Mouse (Mus musculus): ENCODE measurements around the gene Csnk2a1. TPM values are rescaled to one million over a fixed set of nuclear protein-coding genes. Genes with fewer than 3 reads are reported as not detected.

Gene Csnk2a1
- polyA plus RNA-seq, 1 experiment: 47.5 TPM

DNA sequence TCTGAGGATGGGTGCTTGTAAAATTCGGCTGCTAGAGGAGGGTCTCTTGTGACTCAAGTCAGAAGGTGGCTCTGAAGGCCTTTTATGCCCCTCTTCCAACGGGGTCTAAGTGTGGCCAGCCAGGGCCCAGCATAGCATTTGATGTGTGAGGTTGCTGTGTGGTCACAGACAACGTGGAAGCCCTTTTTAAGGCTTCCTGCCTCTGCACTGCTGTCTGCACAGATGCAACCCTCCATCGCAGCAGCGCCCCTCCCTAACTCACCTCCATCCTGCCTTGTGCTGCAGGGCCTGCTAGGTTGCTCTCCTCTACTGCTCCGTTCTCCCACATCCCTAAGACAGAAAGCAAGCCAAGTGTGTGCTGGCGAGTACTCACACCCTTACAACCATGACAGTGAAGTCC lies 36.5 kb upstream of the Csnk2a1 start:
- TF ChIP-seq MAX (IDR thresholded peaks at IDR 0.05; ENCODE audit: low read depth): no peak
- TF ChIP-seq MYOG (IDR thresholded peaks at IDR 0.05; ENCODE audit: control insufficient read depth in 1 of 3, insufficient read depth in 1 of 3, insufficient read length in 2 of 3, low read depth in 2 of 3): no peak
- no peak for TF ChIP-seq E2F4 (IDR thresholded peaks at IDR 0.05; ENCODE audit: insufficient read depth)
- no peak for TF ChIP-seq USF1 (IDR thresholded peaks at IDR 0.05; ENCODE audit: low read depth)
- TF ChIP-seq REST (IDR thresholded peaks at IDR 0.05; ENCODE audit: insufficient read depth, insufficient read length): no peak
- TF ChIP-seq MYOD1 (IDR thresholded peaks at IDR 0.05; ENCODE audit: control insufficient read depth in 1 of 3, insufficient read length in 2 of 3, low read depth in 2 of 3): no peak
- TF ChIP-seq CEBPB (IDR thresholded peaks at IDR 0.05; ENCODE audit: insufficient read depth, poor library complexity, severe bottlenecking): no peak
- H3ac ChIP-seq (ENCODE audit: control insufficient read depth, insufficient read length): no peak overlapping the region
- no peak overlapping the region for H3K4me3 ChIP-seq
- H3K36me3 ChIP-seq (ENCODE audit: control insufficient read depth, insufficient read depth): no peaks in the 10 kb centered on the region
- peaks cover 67% of the 10 kb centered on the region for H3K27me3 ChIP-seq (ENCODE audit: control insufficient read depth, insufficient read depth, insufficient read length)
- H3K79me2 ChIP-seq (ENCODE audit: control insufficient read depth, insufficient read depth): no peaks in the 10 kb centered on the region
- H3K4me2 ChIP-seq (ENCODE audit: low read depth): no peak overlapping the region

DNA sequence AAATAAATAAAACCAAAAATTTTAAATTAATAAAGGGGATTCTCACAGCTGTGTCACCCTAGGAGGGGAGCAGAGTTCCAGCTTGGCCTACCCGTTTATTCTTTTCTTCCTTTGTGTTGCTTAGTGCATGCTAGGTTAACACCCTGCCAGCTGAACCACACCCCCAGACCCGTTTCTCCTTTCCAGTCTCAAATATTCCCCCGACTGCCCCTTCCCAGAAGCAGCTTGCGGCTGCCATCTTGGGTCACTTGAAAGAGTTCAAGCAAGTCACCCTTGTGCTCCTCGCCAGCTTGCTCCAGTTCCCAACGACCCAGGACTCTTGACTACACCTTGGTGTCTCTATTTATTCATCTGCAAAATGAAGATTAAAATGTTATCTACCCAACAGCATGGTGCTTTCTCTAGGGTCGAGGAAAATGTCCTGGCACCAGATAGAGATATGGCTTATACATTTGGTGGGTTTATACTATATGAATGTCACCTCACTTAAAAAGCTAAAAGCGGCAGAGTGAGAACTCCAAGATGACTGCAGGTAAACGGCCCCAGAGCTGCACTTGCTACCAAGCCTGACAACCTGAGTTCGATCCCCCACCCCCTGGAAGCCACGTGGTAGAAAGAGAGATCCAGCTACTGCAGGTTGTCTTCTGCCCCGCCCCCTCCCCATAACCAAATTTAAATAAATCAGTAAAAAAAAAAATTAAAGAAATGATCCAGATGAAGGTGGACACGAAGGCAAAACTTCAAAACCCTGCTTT lies 33.9 kb upstream of the Csnk2a1 start:
- Histone ChIP-seq H3ac (ENCODE audit: control insufficient read depth, insufficient read length) (no peak overlapping the region), H3K27me3 (ENCODE audit: control insufficient read depth, insufficient read depth, insufficient read length) (peaks cover 60% of the 10 kb centered on the region), H3K4me3 (no peak overlapping the region), H3K4me2 (ENCODE audit: low read depth) (no peak overlapping the region), H3K79me2 (ENCODE audit: control insufficient read depth, insufficient read depth) (no peaks in the 10 kb centered on the region), H3K36me3 (ENCODE audit: control insufficient read depth, insufficient read depth) (no peaks in the 10 kb centered on the region)
- TF ChIP-seq POLR2AphosphoS2 (IDR thresholded peaks at IDR 0.05; ENCODE audit: insufficient read length, low read depth) (no peak), E2F4 (IDR thresholded peaks at IDR 0.05; ENCODE audit: insufficient read depth) (no peak), SRF (IDR thresholded peaks at IDR 0.05; ENCODE audit: control insufficient read depth, insufficient read length, low read depth) (no peak), USF1 (IDR thresholded peaks at IDR 0.05; ENCODE audit: low read depth) (no peak), CEBPB (IDR thresholded peaks at IDR 0.05; ENCODE audit: insufficient read depth, poor library complexity, severe bottlenecking) (no peak), MYOG (IDR thresholded peaks at IDR 0.05; ENCODE audit: control insufficient read depth in 1 of 3, insufficient read depth in 1 of 3, insufficient read length in 2 of 3, low read depth in 2 of 3) (no peak), TCF12 (IDR thresholded peaks at IDR 0.05; ENCODE audit: insufficient read depth, poor library complexity, severe bottlenecking) (no peak), MYOD1 (IDR thresholded peaks at IDR 0.05; ENCODE audit: control insufficient read depth in 1 of 3, insufficient read length in 2 of 3, low read depth in 2 of 3) (no peak), MAX (IDR thresholded peaks at IDR 0.05; ENCODE audit: low read depth) (no peak), TCF3 (IDR thresholded peaks at IDR 0.05; ENCODE audit: insufficient read length, low read depth) (no peak)

DNA sequence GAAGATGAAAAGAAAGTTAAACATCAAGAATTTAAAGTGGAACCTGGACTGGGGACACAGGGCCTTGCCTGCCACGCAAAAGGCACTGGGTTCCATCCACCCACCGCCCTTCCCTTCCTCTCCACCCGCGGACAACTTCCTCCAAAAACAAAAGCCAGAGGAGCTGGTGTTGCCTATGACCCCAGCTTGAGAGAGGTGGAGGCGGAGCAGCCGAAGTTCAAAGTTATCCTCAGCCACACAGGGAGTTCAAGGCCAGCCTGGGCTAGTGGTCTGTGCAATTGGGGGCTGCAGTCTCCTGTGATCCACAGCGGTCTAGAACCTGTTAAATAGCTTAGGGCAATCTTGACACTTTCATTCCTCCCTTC lies 33.3 kb upstream of the Csnk2a1 start:
- Histone ChIP-seq H3ac (ENCODE audit: control insufficient read depth, insufficient read length) (no peak overlapping the region), H3K36me3 (ENCODE audit: control insufficient read depth, insufficient read depth) (no peaks in the 10 kb centered on the region), H3K4me2 (ENCODE audit: low read depth) (no peak overlapping the region), H3K4me3 (no peak overlapping the region), H3K79me2 (ENCODE audit: control insufficient read depth, insufficient read depth) (no peaks in the 10 kb centered on the region), H3K27me3 (ENCODE audit: control insufficient read depth, insufficient read depth, insufficient read length) (peaks cover 60% of the 10 kb centered on the region)
- TF ChIP-seq POLR2AphosphoS2 (IDR thresholded peaks at IDR 0.05; ENCODE audit: insufficient read length, low read depth) (no peak), MYOD1 (IDR thresholded peaks at IDR 0.05; ENCODE audit: control insufficient read depth in 1 of 3, insufficient read length in 2 of 3, low read depth in 2 of 3) (no peak), TCF3 (IDR thresholded peaks at IDR 0.05; ENCODE audit: insufficient read length, low read depth) (no peak), MYOG (IDR thresholded peaks at IDR 0.05; ENCODE audit: control insufficient read depth in 1 of 3, insufficient read depth in 1 of 3, insufficient read length in 2 of 3, low read depth in 2 of 3) (no peak), USF1 (IDR thresholded peaks at IDR 0.05; ENCODE audit: low read depth) (no peak), MAX (IDR thresholded peaks at IDR 0.05; ENCODE audit: low read depth) (no peak), CEBPB (IDR thresholded peaks at IDR 0.05; ENCODE audit: insufficient read depth, poor library complexity, severe bottlenecking) (no peak), POLR2A (IDR thresholded peaks at IDR 0.05; ENCODE audit: insufficient read length, low read depth) (no peak), TCF12 (IDR thresholded peaks at IDR 0.05; ENCODE audit: insufficient read depth, poor library complexity, severe bottlenecking) (no peak), SRF (IDR thresholded peaks at IDR 0.05; ENCODE audit: control insufficient read depth, insufficient read length, low read depth) (no peak), E2F4 (IDR thresholded peaks at IDR 0.05; ENCODE audit: insufficient read depth) (no peak), REST (IDR thresholded peaks at IDR 0.05; ENCODE audit: insufficient read depth, insufficient read length) (no peak)

DNA sequence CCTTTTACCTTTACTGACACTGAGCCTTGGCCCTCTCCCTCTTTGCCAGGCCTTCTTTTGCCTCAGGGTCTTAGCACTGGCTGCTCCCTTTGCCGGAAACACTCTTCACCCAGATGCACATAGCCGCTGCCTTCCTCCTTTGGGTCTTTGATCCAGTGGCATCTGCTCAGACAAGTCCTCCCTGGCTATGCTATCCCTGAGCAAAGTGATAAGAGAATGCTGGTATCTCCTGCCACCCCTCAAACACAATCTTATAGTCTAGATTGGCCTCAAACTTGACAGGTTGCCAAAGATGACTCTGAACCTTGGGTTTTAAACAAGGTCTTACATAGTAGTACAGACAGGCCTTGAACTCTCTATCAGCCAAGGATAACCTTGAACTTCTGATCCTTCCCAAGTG lies 32.1 kb upstream of the Csnk2a1 start:
- no peak for TF ChIP-seq MYOG (IDR thresholded peaks at IDR 0.05; ENCODE audit: control insufficient read depth in 1 of 3, insufficient read depth in 1 of 3, insufficient read length in 2 of 3, low read depth in 2 of 3)
- TF ChIP-seq TCF12 (IDR thresholded peaks at IDR 0.05; ENCODE audit: insufficient read depth, poor library complexity, severe bottlenecking): no peak
- TF ChIP-seq USF1 (IDR thresholded peaks at IDR 0.05; ENCODE audit: low read depth): no peak
- no peak for TF ChIP-seq REST (IDR thresholded peaks at IDR 0.05; ENCODE audit: insufficient read depth, insufficient read length)
- no peak for TF ChIP-seq MYOD1 (IDR thresholded peaks at IDR 0.05; ENCODE audit: control insufficient read depth in 1 of 3, insufficient read length in 2 of 3, low read depth in 2 of 3)
- no peak for TF ChIP-seq CEBPB (IDR thresholded peaks at IDR 0.05; ENCODE audit: insufficient read depth, poor library complexity, severe bottlenecking)
- no peak for TF ChIP-seq MAX (IDR thresholded peaks at IDR 0.05; ENCODE audit: low read depth)
- TF ChIP-seq POLR2AphosphoS2 (IDR thresholded peaks at IDR 0.05; ENCODE audit: insufficient read length, low read depth): no peak
- no peak for TF ChIP-seq TCF3 (IDR thresholded peaks at IDR 0.05; ENCODE audit: insufficient read length, low read depth)
- no peak for TF ChIP-seq E2F4 (IDR thresholded peaks at IDR 0.05; ENCODE audit: insufficient read depth)
- TF ChIP-seq SRF (IDR thresholded peaks at IDR 0.05; ENCODE audit: control insufficient read depth, insufficient read length, low read depth): no peak
- TF ChIP-seq POLR2A (IDR thresholded peaks at IDR 0.05; ENCODE audit: insufficient read length, low read depth): no peak
- no peak overlapping the region for H3ac ChIP-seq (ENCODE audit: control insufficient read depth, insufficient read length)
- no peaks in the 10 kb centered on the region for H3K36me3 ChIP-seq (ENCODE audit: control insufficient read depth, insufficient read depth)
- H3K4me3 ChIP-seq: no peak overlapping the region
- H3K27me3 ChIP-seq (ENCODE audit: control insufficient read depth, insufficient read depth, insufficient read length): peaks cover 55% of the 10 kb centered on the region
- H3K79me2 ChIP-seq (ENCODE audit: control insufficient read depth, insufficient read depth): no peaks in the 10 kb centered on the region
- no peak overlapping the region for H3K4me2 ChIP-seq (ENCODE audit: low read depth)
